Mouse (Mus musculus): ENCODE measurements around the gene Hoxa4. TPM values are rescaled to one million over a fixed set of nuclear protein-coding genes. Genes with fewer than 3 reads are reported as not detected.
A peak's percentile ranks its signal among the peaks of the same experiment; 100 is the strongest.

Hoxa4 gene
- polyA plus RNA-seq, 1 experiment from 2014 or later: not detected

DNA sequence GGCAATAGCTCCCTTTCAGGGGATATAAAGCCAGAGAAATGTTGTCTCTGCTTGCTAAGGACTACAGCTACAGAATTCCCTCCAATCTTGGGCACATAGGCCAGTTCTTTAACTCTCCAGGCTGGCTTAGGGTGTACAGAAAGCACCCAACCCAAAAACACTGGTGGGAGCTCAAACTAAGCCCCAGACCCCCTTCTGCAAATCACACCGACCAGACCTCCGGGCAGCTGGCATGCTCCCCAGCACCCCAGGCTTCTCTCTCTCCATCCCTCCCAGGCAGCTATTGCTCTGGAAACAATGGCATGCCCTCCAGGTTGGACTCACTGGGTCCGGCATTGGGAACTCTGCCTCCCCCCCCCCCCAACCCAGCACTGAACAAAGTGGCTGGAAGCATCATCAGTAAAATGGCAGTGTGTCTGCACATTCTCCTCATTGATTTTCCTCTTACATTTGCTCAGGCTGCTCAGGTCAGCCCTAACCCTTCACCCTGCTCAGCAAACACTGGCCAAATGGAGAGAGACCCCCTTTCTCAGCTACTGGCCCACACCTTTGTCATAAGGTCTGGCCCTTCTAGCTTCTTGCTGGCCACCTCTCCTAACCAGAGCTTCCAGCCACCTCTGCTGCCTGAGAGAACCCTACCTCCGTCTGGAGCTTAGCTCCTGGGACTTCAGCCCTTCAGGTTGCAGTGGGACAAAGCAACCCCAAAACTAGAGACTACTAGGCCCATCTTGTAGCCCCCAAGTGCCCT lies 12.5 kb downstream of the Hoxa4 start:
- no peak overlapping the region for H3K9ac ChIP-seq (ENCODE audit: low read depth, low read length)

DNA sequence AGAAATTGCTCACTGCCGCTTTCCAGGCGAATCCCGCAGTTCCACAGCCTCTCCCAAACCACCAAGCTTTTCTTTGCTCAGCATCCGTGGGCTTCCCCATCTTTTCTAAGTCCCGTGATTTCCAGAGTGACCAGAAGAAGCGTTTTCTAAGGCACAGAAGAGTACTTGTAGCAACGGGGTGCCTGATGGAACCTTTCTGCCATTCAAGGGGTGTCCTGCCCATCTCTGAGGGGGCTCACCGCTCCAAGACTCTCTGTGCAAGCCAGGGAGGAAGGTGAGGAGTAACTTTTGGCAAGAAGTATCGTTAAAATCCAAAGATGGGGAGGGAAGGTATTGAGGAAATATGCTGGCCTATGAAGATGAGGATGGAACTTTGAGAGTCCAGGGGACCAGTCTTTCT lies 13.7 kb downstream of the Hoxa4 start:
- H3K27me3 ChIP-seq (ENCODE audit: control insufficient read depth, insufficient read depth, low read depth, low read length): peaks cover 82% of the 10 kb centered on the region
- WGBS: under 1% methylated on average over 9 of the region's 9 CpGs
- no peaks in the 10 kb centered on the region for H3K36me3 ChIP-seq (ENCODE audit: control insufficient read depth, insufficient read depth, low read length)
- H3K4me1 ChIP-seq (ENCODE audit: control insufficient read depth, insufficient read depth, low read length): peaks cover 2% of the 10 kb centered on the region; the same call in 1 of the 2 replicates
- no peaks in the 10 kb centered on the region for H3K9me3 ChIP-seq (replicated peaks; ENCODE audit: control insufficient read depth, low read length, poor library complexity, severe bottlenecking)
- H3K4me3 ChIP-seq (ENCODE audit: low read depth, low read length): no peak overlapping the region
- ATAC-seq: no peak
- H3K27ac ChIP-seq (ENCODE audit: low read length): no peak overlapping the region
- no peak overlapping the region for H3K9ac ChIP-seq (ENCODE audit: low read depth, low read length)
- no peak overlapping the region for H3K4me2 ChIP-seq (ENCODE audit: low read length)

More for the DNA sequence above, 12.5 kb downstream of the Hoxa4 start:
- no peak overlapping the region for H3K4me2 ChIP-seq (ENCODE audit: low read length)
- peaks cover 2% of the 10 kb centered on the region; the same call in 1 of the 2 replicates for H3K4me1 ChIP-seq (ENCODE audit: control insufficient read depth, insufficient read depth, low read length)
- no peaks in the 10 kb centered on the region for H3K9me3 ChIP-seq (replicated peaks; ENCODE audit: control insufficient read depth, low read length, poor library complexity, severe bottlenecking)
- H3K27me3 ChIP-seq (ENCODE audit: control insufficient read depth, insufficient read depth, low read depth, low read length): peaks cover 83% of the 10 kb centered on the region
- no peaks in the 10 kb centered on the region for H3K36me3 ChIP-seq (ENCODE audit: control insufficient read depth, insufficient read depth, low read length)
- H3K4me3 ChIP-seq (ENCODE audit: low read depth, low read length): no peak overlapping the region
- 6% methylated on average over 4 of the region's 4 CpGs for WGBS
- H3K27ac ChIP-seq (ENCODE audit: low read length): no peak overlapping the region
- ATAC-seq: no peak

DNA sequence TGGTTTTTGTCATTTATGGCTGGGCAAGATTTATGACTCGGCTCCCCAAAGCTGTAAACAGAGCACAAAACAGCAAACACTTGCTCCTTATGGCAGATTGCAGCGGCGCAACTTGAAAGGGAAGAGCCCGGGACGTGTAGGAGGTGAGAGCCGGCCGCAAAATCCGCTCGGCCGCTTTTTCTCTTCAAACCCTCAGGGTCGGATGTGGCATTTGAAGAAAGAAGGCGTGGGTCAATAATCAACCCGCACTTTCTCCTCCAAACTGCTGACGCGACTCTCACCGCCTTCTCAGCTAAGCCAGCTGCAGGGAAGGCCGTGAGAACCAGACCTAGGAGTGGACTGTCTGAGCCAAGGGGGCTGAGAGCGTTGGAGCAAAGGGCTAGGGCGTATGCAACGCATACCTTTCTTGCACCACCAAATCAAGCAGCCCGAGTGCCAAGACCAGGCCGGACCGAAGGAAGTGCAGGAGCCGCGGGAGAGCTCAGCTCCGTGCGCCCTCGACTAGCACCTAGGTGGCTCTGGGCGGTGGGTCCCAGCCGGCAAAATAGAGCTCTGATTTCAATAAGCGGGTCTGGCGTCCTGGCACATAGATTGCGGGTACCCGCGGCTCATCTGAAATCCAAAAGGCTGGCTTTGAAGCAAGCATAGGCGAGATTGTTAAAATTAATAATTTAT lies 14.4 kb downstream of the Hoxa4 start, which contains the start of gene 5730596B20Rik:
Gene 5730596B20Rik (plus strand): TSS at position 438 of the 675 bp plus-strand sequence.
- Histone ChIP-seq H3K9me3 (replicated peaks; ENCODE audit: control insufficient read depth, low read length, poor library complexity, severe bottlenecking) (no peaks in the 10 kb centered on the region), H3K36me3 (ENCODE audit: control insufficient read depth, insufficient read depth, low read length) (no peaks in the 10 kb centered on the region), H3K9ac (ENCODE audit: low read depth, low read length) (no peak within 1 kb of the TSS), H3K4me1 (ENCODE audit: control insufficient read depth, insufficient read depth, low read length) (peaks cover 5% of the 10 kb centered on the region), H3K4me3 (ENCODE audit: low read depth, low read length) (no peak within 1 kb of the TSS), H3K27me3 (ENCODE audit: control insufficient read depth, insufficient read depth, low read depth, low read length) (peaks cover 82% of the 10 kb centered on the region), H3K4me2 (ENCODE audit: low read length) (no peak within 1 kb of the TSS), H3K27ac (ENCODE audit: low read length) (no peak within 1 kb of the TSS)
- no peak for ATAC-seq
- under 1% methylated on average over 36 of the region's 36 CpGs for WGBS

DNA sequence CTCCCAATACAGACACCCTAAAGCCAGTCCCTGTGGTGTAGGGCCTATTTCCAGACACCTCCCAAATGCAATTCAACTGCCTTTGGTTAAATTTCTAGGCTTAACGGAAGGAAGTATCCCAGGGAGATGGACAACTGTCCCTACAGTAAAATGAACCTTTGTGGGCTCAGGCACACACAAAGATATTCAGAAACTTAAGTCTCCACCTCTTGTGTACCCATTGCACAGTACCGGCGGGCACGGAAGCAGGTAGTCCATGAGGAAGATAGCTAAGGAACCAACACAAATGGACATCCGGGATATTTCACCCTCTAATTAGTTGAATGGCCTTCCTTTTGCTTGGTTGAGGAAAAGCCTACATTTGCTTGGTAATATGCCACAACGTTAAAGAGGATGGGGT lies 15.2 kb downstream of the Hoxa4 start:
- no peak for ATAC-seq
- Histone ChIP-seq H3K27me3 (ENCODE audit: control insufficient read depth, insufficient read depth, low read depth, low read length) (peaks cover 82% of the 10 kb centered on the region), H3K4me3 (ENCODE audit: low read depth, low read length) (no peak overlapping the region), H3K4me2 (ENCODE audit: low read length) (no peak overlapping the region), H3K9ac (ENCODE audit: low read depth, low read length) (no peak overlapping the region), H3K36me3 (ENCODE audit: control insufficient read depth, insufficient read depth, low read length) (no peaks in the 10 kb centered on the region), H3K4me1 (ENCODE audit: control insufficient read depth, insufficient read depth, low read length) (peaks cover 5% of the 10 kb centered on the region), H3K9me3 (replicated peaks; ENCODE audit: control insufficient read depth, low read length, poor library complexity, severe bottlenecking) (no peaks in the 10 kb centered on the region), H3K27ac (ENCODE audit: low read length) (no peak overlapping the region)
- WGBS: under 1% methylated on average over 6 of the region's 6 CpGs

DNA sequence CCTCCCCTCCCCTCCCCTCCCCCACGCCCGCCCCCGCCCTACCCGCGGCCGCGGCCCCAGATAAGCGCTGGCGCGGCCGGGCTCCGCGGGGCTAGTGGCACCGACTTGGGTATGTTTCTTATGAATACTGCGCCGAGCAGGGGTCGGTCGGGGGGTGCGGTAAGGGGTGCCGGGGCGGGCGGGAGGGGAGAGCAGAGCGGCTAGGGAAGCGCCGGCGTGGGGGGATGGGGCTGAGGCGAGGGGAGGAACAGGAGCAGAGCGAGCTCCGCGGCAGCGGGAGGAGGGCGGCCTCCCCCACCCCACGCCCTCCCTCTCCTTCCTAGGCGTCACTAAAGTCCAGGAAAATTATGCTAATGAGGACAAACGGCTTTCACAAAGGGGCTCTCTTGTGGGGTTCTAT lies 15.7 kb downstream of the Hoxa4 start:
- Histone ChIP-seq H3K4me1 (ENCODE audit: control insufficient read depth, insufficient read depth, low read length) (peaks cover 5% of the 10 kb centered on the region), H3K36me3 (ENCODE audit: control insufficient read depth, insufficient read depth, low read length) (no peaks in the 10 kb centered on the region), H3K27me3 (ENCODE audit: control insufficient read depth, insufficient read depth, low read depth, low read length) (peaks cover 82% of the 10 kb centered on the region), H3K4me2 (ENCODE audit: low read length) (no peak overlapping the region), H3K27ac (ENCODE audit: low read length) (no peak overlapping the region), H3K9me3 (replicated peaks; ENCODE audit: control insufficient read depth, low read length, poor library complexity, severe bottlenecking) (no peaks in the 10 kb centered on the region), H3K9ac (ENCODE audit: low read depth, low read length) (no peak overlapping the region), H3K4me3 (ENCODE audit: low read depth, low read length) (no peak overlapping the region)
- no peak for ATAC-seq
- 3% methylated on average over 19 of the region's 35 CpGs for WGBS

DNA sequence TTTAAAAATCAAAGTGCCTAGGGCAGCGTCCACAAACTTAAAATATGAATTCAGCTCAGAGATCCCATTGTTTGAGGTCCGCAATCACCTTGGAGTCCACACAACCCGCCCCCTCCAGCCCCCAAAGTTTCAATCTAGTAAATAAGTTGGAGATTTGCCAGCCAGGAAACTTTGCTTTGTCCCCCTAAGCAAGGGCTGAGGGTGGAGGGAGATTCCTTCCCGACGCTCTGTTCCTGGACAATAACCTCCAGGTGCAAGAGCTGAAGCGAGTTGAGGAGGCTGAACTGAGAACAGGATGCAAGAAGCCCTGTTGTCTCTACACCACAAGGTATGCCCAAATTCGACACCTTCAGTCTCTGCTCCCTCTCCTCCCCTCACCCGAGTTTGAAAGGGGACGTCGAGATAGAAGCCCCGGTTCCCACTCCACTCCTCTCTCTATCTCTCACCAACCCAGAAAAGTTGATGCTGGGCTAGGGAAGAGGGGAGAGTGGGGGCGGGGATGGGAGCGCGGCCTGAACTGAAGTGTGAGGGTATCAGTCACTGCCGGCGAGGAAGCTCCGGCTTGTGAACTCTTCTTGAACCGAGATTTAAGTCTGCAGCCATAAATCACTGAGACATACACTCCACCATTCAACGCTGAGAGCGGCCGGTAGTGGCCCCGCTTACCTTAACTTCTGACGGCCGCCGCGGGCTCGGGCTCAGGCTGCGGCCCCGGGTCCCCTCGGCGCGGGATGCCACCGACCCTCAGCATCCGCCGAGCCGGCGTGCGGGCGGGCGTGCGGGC lies 16.4 kb downstream of the Hoxa4 start:
- peaks cover 5% of the 10 kb centered on the region for H3K4me1 ChIP-seq (ENCODE audit: control insufficient read depth, insufficient read depth, low read length)

DNA sequence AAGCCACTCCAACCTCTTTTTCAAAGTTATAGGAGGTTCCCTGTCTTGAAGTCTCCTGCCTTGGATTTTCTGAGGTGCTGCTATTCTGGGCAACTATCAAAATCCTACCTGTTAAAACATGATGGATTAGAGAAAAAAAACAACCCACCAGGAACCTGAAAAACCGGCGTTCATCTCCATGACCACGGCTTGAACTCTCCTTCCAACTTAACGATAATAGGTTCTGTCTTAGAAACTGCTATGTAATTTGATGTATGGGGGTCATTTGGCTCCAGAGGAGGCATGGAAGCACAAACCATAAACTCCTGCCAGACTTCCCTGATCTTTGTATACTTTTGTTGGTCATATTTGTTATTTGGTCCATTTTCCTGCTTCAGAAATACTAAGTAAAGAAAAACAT lies 17.9 kb downstream of the Hoxa4 start:
- no peak overlapping the region for H3K4me3 ChIP-seq (ENCODE audit: low read depth, low read length)
- H3K27ac ChIP-seq (ENCODE audit: low read length): no peak overlapping the region
- peaks cover 74% of the 10 kb centered on the region for H3K27me3 ChIP-seq (ENCODE audit: control insufficient read depth, insufficient read depth, low read depth, low read length)
- ATAC-seq: no peak
- no peak overlapping the region for H3K9ac ChIP-seq (ENCODE audit: low read depth, low read length)
- peaks cover 5% of the 10 kb centered on the region for H3K4me1 ChIP-seq (ENCODE audit: control insufficient read depth, insufficient read depth, low read length)
- 5% methylated on average over 4 of the region's 4 CpGs for WGBS
- no peaks in the 10 kb centered on the region for H3K36me3 ChIP-seq (ENCODE audit: control insufficient read depth, insufficient read depth, low read length)
- no peaks in the 10 kb centered on the region for H3K9me3 ChIP-seq (replicated peaks; ENCODE audit: control insufficient read depth, low read length, poor library complexity, severe bottlenecking)
- H3K4me2 ChIP-seq (ENCODE audit: low read length): no peak overlapping the region

More for the DNA sequence above, 16.4 kb downstream of the Hoxa4 start:
- Histone ChIP-seq H3K4me3 (ENCODE audit: low read depth, low read length) (no peak overlapping the region), H3K9ac (ENCODE audit: low read depth, low read length) (no peak overlapping the region), H3K4me2 (ENCODE audit: low read length) (no peak overlapping the region), H3K36me3 (ENCODE audit: control insufficient read depth, insufficient read depth, low read length) (no peaks in the 10 kb centered on the region), H3K9me3 (replicated peaks; ENCODE audit: control insufficient read depth, low read length, poor library complexity, severe bottlenecking) (no peaks in the 10 kb centered on the region), H3K27ac (ENCODE audit: low read length) (no peak overlapping the region), H3K27me3 (ENCODE audit: control insufficient read depth, insufficient read depth, low read depth, low read length) (peaks cover 82% of the 10 kb centered on the region)
- WGBS: under 1% methylated on average over 41 of the region's 41 CpGs
- no peak for ATAC-seq

DNA sequence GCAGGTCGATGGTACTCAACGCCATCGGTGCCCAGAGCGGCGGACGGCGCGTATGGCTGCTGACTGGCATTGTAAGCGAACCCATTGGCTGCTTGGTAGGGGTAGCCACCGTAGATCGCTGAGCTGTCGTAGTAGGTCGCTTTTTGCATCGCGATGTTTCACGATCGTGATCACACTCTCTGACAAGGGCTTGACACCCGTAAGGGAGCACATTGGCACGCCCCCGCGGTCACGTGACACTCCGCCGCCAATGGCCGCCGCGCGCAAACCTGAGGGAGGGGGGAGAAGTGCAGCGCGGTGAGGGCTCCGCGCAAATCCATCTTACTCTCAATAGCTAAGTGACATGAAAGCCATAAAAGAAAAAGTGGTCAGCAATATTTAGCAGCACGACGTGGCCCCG lies 19.1 kb downstream of the Hoxa4 start:
- H3K9me3 ChIP-seq (replicated peaks; ENCODE audit: control insufficient read depth, low read length, poor library complexity, severe bottlenecking): no peaks in the 10 kb centered on the region
- under 1% methylated on average over 35 of the region's 35 CpGs for WGBS

More for the DNA sequence above, 19.1 kb downstream of the Hoxa4 start:
- no peak for ATAC-seq
- Histone ChIP-seq H3K36me3 (ENCODE audit: control insufficient read depth, insufficient read depth, low read length) (no peaks in the 10 kb centered on the region), H3K27ac (ENCODE audit: low read length) (no peak overlapping the region), H3K4me1 (ENCODE audit: control insufficient read depth, insufficient read depth, low read length) (peaks cover 5% of the 10 kb centered on the region), H3K27me3 (ENCODE audit: control insufficient read depth, insufficient read depth, low read depth, low read length) (peaks cover 72% of the 10 kb centered on the region), H3K4me3 (ENCODE audit: low read depth, low read length) (no peak overlapping the region), H3K9ac (ENCODE audit: low read depth, low read length) (no peak overlapping the region), H3K4me2 (ENCODE audit: low read length) (0 out of 2 replicates have a peak overlapping the region, but pooled peaks have one; percentile 5)

Measured in midbrain, embryonic 16.5 days (tissue).